10 mouse cellular contexts compared by ENCODE assay signal in the genomic region with DNA sequence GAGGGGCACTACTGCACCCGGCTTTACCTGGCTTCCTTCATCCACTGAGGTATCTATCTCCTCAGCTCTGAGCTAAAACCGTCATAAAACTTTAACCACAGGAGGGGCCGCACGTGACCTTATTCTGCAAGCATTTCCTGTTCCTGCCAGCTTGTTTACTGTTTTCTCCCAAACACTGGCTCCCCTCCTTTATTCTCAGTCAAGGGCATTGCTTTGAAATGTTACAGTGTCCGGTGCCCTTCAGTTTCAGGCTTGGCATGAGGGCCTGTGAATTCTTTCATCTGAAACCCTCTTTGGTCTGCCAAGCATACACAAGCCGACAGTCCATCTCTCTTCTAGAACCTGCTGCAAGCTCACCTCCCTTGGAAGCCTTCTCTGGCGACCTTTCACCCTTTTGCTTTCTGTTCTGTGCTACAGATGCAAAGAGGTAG. TPM values are rescaled to one million over a fixed set of nuclear protein-coding genes. Genes with fewer than 3 reads are reported as not detected.
DNase-seq lines count a peak whose midpoint lies in the region; ATAC-seq and TF ChIP-seq lines count a peak whose summit lies in the region.
"Had no signal": no experiment of that assay in that cellular context is flagged by ENCODE, and none has a peak within 500 bp of the region (broad histone marks: within the 10 kb centered on the region; RNA-seq: fewer than 3 reads in every experiment).

No protein-coding gene starts in this region.

- H3K4me1 ChIP-seq in lung, adult 2 months (ENCODE audit: control insufficient read depth, insufficient read depth, low read length) = peaks cover 24% of the 10 kb centered on the region
- H3K4me1 ChIP-seq in limb, embryonic 13.5 days = peaks cover 43% of the 10 kb centered on the region

- no peaks in the 10 kb centered on the region for H3K27me3 ChIP-seq in limb, embryonic 13.5 days
- H3K27me3 ChIP-seq: neural tube, embryonic 13.5 days had no signal

- H3K36me3 ChIP-seq in limb, embryonic 13.5 days = no peaks in the 10 kb centered on the region
- H3K36me3 ChIP-seq: neural tube, embryonic 13.5 days had no signal

- TF ChIP-seq POLR2A in lung, adult 2 months (IDR thresholded peaks at IDR 0.05; ENCODE audit: borderline replicate concordance, extremely low read depth, low read depth, low read length) = no peak

- intact Hi-C loops in left cerebral cortex, adult 2 months (cut with DNase I) = loop anchor here (5.0 kb wide), 2 partner anchors 33 to 83 kb away; partner anchors contain the start of gene Cyb5b

- H3K27ac ChIP-seq in limb, embryonic 13.5 days = peak overlapping the region; percentile 28; the same call in 1 of the 2 replicates
- H3K27ac ChIP-seq in left cerebral cortex, adult 2 months = no peak overlapping the region; the same call in 1 of the 2 replicates
- H3K27ac ChIP-seq: neural tube, embryonic 13.5 days had no signal

- no peaks in the 10 kb centered on the region for H3K9me3 ChIP-seq in limb, embryonic 13.5 days
- H3K9me3 ChIP-seq: neural tube, embryonic 13.5 days had no signal

- H3K4me2 ChIP-seq in limb, embryonic 13.5 days (replicated peaks) = no peak overlapping the region
- H3K4me2 ChIP-seq: neural tube, embryonic 13.5 days had no signal

- H3K9ac ChIP-seq in limb, embryonic 13.5 days = no peak overlapping the region
- H3K9ac ChIP-seq: neural tube, embryonic 13.5 days had no signal

- no peak for ATAC-seq in limb, embryonic 13.5 days (ENCODE audit: low FRiP score, low read depth)
- ATAC-seq in frontal cortex, adult (ENCODE audit: low TSS enrichment) = no peak

- peak; percentile 33 for DNase-seq in lung, adult 2 months
- DNase-seq in lung, postnatal 14 days = no peak
- DNase-seq in heart, postnatal 4 days = peak; percentile 25
- DNase-seq in yolk sac, embryonic 10.5 days (ENCODE audit: low spot score) = peak; percentile 83
- DNase-seq in left cerebral cortex, adult 2 months (ENCODE audit: extremely low spot score in 1 of 2, low spot score in 2 of 2) = no peak
- DNase-seq in layer of hippocampus, adult 18-20 months (ENCODE audit: low spot score in 2 of 2) = no peak

- H3K4me3 ChIP-seq in lung, adult 2 months (replicated peaks; ENCODE audit: extremely low read depth, low read depth, low read length) = no peak overlapping the region
- H3K4me3 ChIP-seq in limb, embryonic 13.5 days = no peak overlapping the region
- no peak overlapping the region for H3K4me3 ChIP-seq in left cerebral cortex, adult 2 months
- H3K4me3 ChIP-seq: neural tube, embryonic 13.5 days had no signal

- TF ChIP-seq CTCF in lung, adult 2 months (IDR thresholded peaks at IDR 0.05; ENCODE audit: insufficient read depth, low read length) = no peak
- no peak for TF ChIP-seq CTCF in left cerebral cortex, adult 2 months (IDR thresholded peaks at IDR 0.05)

- WGBS in lung, adult 2 months = 20% methylated on average over 7 of the region's 7 CpGs
- 21% methylated on average over 7 of the region's 7 CpGs for WGBS in limb, embryonic 13.5 days

RNA-seq across cellular contexts. Expression of gene Terf2, which starts 22.5 kb away (rescaled TPM):
- polyA plus RNA-seq in lung, adult 2 months (2012; rRNA removed) = 9.5 and 13.5 TPM in 2 replicates
- total RNA-seq in heart, postnatal 4 days (2021) = 10 to 100 TPM; 20.2 to 25.1 TPM
- 23.5 and 24.0 TPM in 2 replicates for polyA plus RNA-seq in limb, embryonic 13.5 days (2015; fragmentation: Nextera tagmentation; extraction: Ambion mirVana)
- total RNA-seq in left cerebral cortex, adult 2 months (2021) = 10 to 100 TPM; 39.1 to 39.2 TPM
- total RNA-seq in layer of hippocampus, adult 18-20 months (2021) = 10 to 100 TPM; 36.6 to 36.9 TPM

RNA-seq across cellular contexts. Expression of gene Cyb5b, which starts 31.6 kb away (rescaled TPM):
- polyA plus RNA-seq in lung, adult 2 months (2012; rRNA removed) = 68.7 and 97.9 TPM in 2 replicates
- total RNA-seq in heart, postnatal 4 days (2021) = 10 to 100 TPM; 55.6 to 59.6 TPM
- 71.9 and 77.0 TPM in 2 replicates for polyA plus RNA-seq in limb, embryonic 13.5 days (2015; fragmentation: Nextera tagmentation; extraction: Ambion mirVana)
- 10 to 100 TPM; 92.3 to 93.6 TPM for total RNA-seq in left cerebral cortex, adult 2 months (2021)
- total RNA-seq in layer of hippocampus, adult 18-20 months (2021) = 100 to 1,000 TPM; 106 to 113 TPM

RNA-seq across cellular contexts. Expression of gene Tmed6, which starts 53.4 kb away (rescaled TPM):
- 0.65 and 0.99 TPM in 2 replicates for polyA plus RNA-seq in lung, adult 2 months (2012; rRNA removed)
- not detected for total RNA-seq in heart, postnatal 4 days (2021)
- not detected in 2 replicates for polyA plus RNA-seq in limb, embryonic 13.5 days (2015; fragmentation: Nextera tagmentation; extraction: Ambion mirVana)
- total RNA-seq in left cerebral cortex, adult 2 months (2021) = not detected
- total RNA-seq in layer of hippocampus, adult 18-20 months (2021) = not detected
- polyA plus RNA-seq: limb, embryonic 11.5 days; neural tube, embryonic 13.5 days had no signal

Comparison
In these comparisons a context has a peak if more than half of its experiments do, and no peak if none do; other contexts are left out.
1. DNase-seq: peak in lung, adult 2 months (single experiment), heart, postnatal 4 days (single experiment) and yolk sac, embryonic 10.5 days (single experiment); none in lung, postnatal 14 days (single experiment), left cerebral cortex, adult 2 months (0 of 2) and layer of hippocampus, adult 18-20 months (0 of 2).